Mouse (Mus musculus) embryonic facial prominence, embryonic 11.5 days (tissue): ENCODE data around the gene Crkl. TPM values are rescaled to one million over a fixed set of nuclear protein-coding genes. Genes with fewer than 3 reads are reported as not detected.
A peak's percentile ranks its signal among the peaks of the same experiment; 100 is the strongest.

ENCODE experiments used
- ATAC-seq: fragments of 200-750 bp; cut with Nextera tagmentation; replicated peaks from 2 replicates; pipeline ENCODE4 v1.8.0; 2017; ENCODE audit warnings: low read depth; ENCODE audit not compliant: insufficient number of reproducible peaks, low FRiP score, low TSS enrichment
- DNase-seq: peaks from one replicate; pipeline ENCODE4 v3.0.0-alpha.2; 2015; ENCODE audit warnings: low spot score
- H3K27ac ChIP-seq: fragments of 300-500 bp; sonication (generic); replicated peaks from 2 replicates; pipeline ENCODE4 v1.5.1; 2014; ENCODE audit warnings: mild to moderate bottlenecking, low read depth, low read length, control low read depth
- H3K27me3 ChIP-seq: fragments of 300-500 bp; sonication (generic); 2 replicates; pipeline ENCODE4 v1.6.1; 2014; ENCODE audit warnings: mild to moderate bottlenecking, low read length, moderate library complexity, mixed read lengths; ENCODE audit not compliant: control insufficient read depth, insufficient read depth
- H3K36me3 ChIP-seq: fragments of 300-500 bp; sonication (generic); replicated peaks from 2 replicates; pipeline ENCODE4 v1.6.1; 2014; ENCODE audit warnings: low read depth, mild to moderate bottlenecking, low read length, moderate library complexity, mixed read lengths; ENCODE audit not compliant: control insufficient read depth, insufficient read depth
- H3K4me1 ChIP-seq: fragments of 300-500 bp; sonication (generic); 2 replicates; pipeline ENCODE4 v1.6.1; 2014; ENCODE audit warnings: low read length, mixed read lengths; ENCODE audit not compliant: control insufficient read depth, insufficient read depth
- H3K4me2 ChIP-seq: fragments of 300-500 bp; sonication (generic); 2 replicates; pipeline ENCODE4 v1.6.1; 2014; ENCODE audit warnings: low read depth, mild to moderate bottlenecking, control low read depth, low read length, moderate library complexity
- H3K4me3 ChIP-seq: fragments of 300-500 bp; sonication (generic); 2 replicates; pipeline ENCODE4 v1.5.1; 2014; ENCODE audit warnings: low read depth, low read length, control low read depth
- H3K9ac ChIP-seq: fragments of 300-500 bp; sonication (generic); replicated peaks from 2 replicates; pipeline ENCODE4 v1.6.1; 2014; ENCODE audit warnings: mild to moderate bottlenecking, control low read depth, low read length
- H3K9me3 ChIP-seq: fragments of 300-500 bp; sonication (generic); replicated peaks from 2 replicates; pipeline ENCODE4 v1.6.1; 2016; ENCODE audit warnings: mild to moderate bottlenecking, low read length, inconsistent platforms, mixed read lengths; ENCODE audit not compliant: control insufficient read depth
- WGBS: fragments of 180-500 bp; shearing (Covaris S2); extraction: QIAGEN DNeasy Blood & Tissue Kit; methylation state at CpG from one replicate; pipeline ENCODE4 v1.1.7; 2014; 5-methylcytosine and 5-hydroxymethylcytosine counted together
- polyA plus RNA-seq: library from polyadenylated mRNA; unstranded; fragments of >200 nt; fragmentation: Nextera tagmentation; extraction: Ambion mirVana; gene quantifications from 2 replicates; pipeline ENCODE4 v1.2.1, GENCODE M21; 2014

Gene Crkl
- polyA plus RNA-seq, 1 experiment from 2014 or later = 85.1 TPM

DNA sequence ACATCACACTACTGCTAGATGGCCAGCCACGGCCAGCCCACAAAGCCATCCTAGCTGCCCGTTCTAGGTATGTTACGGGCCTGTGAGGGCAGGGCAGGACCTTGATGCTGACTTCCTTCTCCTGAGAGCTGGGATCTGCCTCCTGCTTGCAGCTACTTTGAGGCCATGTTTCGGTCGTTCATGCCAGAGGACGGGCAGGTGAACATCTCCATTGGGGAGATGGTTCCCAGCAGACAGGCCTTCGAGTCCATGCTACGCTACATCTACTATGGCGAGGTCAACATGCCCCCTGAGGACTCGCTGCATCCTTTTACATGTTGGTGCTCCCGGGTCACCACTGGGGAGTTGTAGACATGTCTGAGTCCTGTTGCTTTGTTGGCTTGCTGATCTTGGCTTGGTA, 72.4 kb downstream of the Crkl start:
- no peaks in the 10 kb centered on the region for H3K9me3 ChIP-seq
- H3K4me1 ChIP-seq = no peaks in the 10 kb centered on the region
- H3K4me3 ChIP-seq = no peak overlapping the region
- peaks cover 21% of the 10 kb centered on the region for H3K36me3 ChIP-seq
- no peaks in the 10 kb centered on the region for H3K27me3 ChIP-seq
- H3K27ac ChIP-seq = no peak overlapping the region
- ATAC-seq (no peak), DNase-seq (no peak)
- no peak overlapping the region for H3K4me2 ChIP-seq
- WGBS = 95% methylated on average over 11 of the region's 11 CpGs
- H3K9ac ChIP-seq = no peak overlapping the region

DNA sequence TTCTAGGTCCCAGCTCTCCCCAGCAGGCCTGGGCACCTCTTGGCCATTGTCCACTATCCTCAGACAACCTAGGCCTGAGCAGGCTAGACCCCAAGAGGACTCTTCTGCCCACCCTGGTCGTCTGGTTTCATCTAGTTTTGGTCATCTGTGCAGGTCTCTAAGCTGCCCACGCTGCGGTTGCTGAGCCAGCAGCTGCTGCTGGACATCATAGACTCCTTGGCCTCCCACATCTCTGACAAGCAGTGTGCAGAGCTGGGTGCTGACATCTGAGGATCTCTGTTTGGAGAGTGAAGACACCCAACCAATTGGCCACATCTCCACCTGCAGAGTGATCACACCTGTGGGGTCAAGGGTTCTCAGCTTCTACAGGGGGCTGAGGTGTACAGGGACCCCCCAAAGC, 73.7 kb downstream of the Crkl start:
- Histone ChIP-seq H3K9ac (no peak overlapping the region), H3K27me3 (no peaks in the 10 kb centered on the region), H3K27ac (no peak overlapping the region), H3K36me3 (peaks cover 21% of the 10 kb centered on the region), H3K4me1 (no peaks in the 10 kb centered on the region), H3K4me3 (no peak overlapping the region), H3K9me3 (no peaks in the 10 kb centered on the region), H3K4me2 (no peak overlapping the region)
- ATAC-seq (no peak), DNase-seq (no peak)
- WGBS = 76% methylated on average over 3 of the region's 3 CpGs

DNA sequence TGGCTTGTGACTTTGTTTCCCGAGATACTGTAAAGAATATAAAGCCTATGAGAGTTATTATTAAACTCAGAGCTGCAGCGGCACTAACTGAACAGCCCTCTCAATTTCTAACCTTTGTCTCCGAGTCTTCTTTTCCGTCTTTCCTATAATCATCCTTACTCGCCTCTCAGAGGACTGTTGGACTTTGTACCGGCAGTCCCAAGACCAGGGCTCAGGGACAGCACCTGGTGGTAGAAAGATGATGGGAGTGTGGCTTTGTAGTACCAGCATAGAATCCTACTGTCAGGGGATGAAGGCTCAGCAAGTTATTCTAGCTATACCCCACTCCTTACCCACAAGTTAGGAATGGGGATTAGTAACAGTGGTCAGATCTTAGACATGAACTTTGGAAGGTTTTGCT, 74.4 kb downstream of the Crkl start:
- Histone ChIP-seq H3K27me3 (no peaks in the 10 kb centered on the region), H3K4me2 (no peak overlapping the region), H3K27ac (no peak overlapping the region), H3K9me3 (no peaks in the 10 kb centered on the region), H3K4me3 (no peak overlapping the region), H3K9ac (no peak overlapping the region), H3K4me1 (no peaks in the 10 kb centered on the region), H3K36me3 (peaks cover 21% of the 10 kb centered on the region)
- DNase-seq = no peak
- WGBS = 92% methylated on average over 6 of the region's 6 CpGs
- ATAC-seq = no peak

DNA sequence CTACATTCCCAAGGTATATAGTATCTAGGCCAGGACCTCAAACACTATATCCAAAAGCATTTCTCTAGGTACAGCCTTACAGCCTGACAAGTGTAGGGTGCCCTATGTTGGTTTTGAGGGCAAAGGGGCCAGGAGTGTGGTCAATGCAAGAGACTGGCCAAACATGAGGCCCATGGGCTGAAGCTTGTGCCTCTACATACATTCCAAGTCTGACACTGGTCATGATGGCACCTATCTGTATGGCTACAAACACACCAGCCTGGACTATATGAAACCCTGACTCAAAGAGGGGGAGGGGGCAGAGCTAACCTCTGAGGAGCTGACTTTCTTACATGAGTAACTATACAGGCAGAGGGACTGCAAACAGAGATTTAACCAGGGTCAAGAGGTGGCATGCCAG, 75.8 kb downstream of the Crkl start:
- DNase-seq = no peak
- peaks cover 18% of the 10 kb centered on the region for H3K36me3 ChIP-seq
- H3K9me3 ChIP-seq = no peaks in the 10 kb centered on the region
- no peaks in the 10 kb centered on the region for H3K4me1 ChIP-seq
- no peak overlapping the region for H3K4me3 ChIP-seq
- no peaks in the 10 kb centered on the region for H3K27me3 ChIP-seq
- no peak overlapping the region for H3K4me2 ChIP-seq
- no peak for ATAC-seq
- H3K9ac ChIP-seq = no peak overlapping the region
- no peak overlapping the region for H3K27ac ChIP-seq

DNA sequence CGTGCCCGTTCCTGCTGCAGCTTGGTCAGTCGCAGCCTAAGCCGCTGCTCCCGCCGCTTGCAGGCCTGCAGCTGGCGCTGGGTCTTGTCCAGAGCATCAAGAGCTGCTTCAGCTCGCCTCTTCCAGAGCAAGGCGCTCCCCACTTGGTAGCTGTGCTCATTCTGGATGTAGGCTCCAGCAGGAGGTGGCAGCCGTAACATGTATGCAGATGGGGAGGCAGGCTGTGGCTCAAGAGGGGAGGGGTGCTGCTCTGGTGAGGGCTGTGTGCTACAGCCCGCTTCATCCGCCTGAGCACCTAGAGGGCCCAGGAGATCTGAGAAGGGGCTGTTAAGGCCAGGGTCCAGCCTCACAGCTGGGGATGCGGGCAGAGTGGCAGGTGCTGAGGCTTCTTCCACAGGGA, 76.5 kb downstream of the Crkl start:
- Histone ChIP-seq H3K4me1 (no peaks in the 10 kb centered on the region), H3K9me3 (no peaks in the 10 kb centered on the region), H3K9ac (no peak overlapping the region; the same call in 1 of the 2 replicates), H3K27ac (no peak overlapping the region), H3K4me2 (no peak overlapping the region), H3K4me3 (no peak overlapping the region), H3K36me3 (peaks cover 15% of the 10 kb centered on the region), H3K27me3 (no peaks in the 10 kb centered on the region)
- 92% methylated on average over 13 of the region's 13 CpGs for WGBS
- ATAC-seq = no peak
- no peak for DNase-seq

DNA sequence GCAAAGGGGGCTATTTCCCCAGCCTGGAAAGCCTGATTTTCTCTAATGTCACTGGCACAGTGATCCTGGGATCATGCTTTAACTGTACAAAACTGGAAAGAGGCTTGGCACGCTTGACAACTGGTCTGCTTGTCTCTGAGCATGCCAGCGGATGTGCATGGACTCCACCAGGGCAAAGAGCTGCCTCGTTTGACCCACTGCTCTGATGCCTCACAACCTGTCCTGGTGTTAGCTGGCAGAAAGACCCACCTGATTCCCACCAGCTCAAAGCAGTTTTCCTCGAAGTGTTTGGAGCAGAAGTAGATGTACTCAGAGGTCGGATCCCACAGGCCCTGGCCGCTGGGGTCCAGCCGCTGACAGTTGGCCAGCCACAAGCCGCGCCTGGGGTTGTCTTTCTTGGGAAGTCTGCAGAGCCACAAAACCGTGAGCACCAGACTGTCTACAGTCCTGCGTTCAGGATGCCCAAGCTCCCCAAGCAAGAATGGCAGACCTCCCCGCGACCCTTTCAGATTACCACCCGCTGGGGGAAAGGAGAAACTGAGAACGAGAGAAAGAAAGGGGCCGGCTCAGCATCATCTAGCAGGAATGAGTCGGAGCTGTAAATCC, 78.3 kb downstream of the Crkl start:
- H3K4me3 ChIP-seq = peak overlapping the region; percentile 69
- peaks cover 10% of the 10 kb centered on the region for H3K36me3 ChIP-seq
- peak overlapping the region; percentile 78 for H3K27ac ChIP-seq
- ATAC-seq (peak; percentile 4; the same call in 1 of the 2 replicates), DNase-seq (peak; percentile 9)
- H3K4me1 ChIP-seq = no peaks in the 10 kb centered on the region
- no peaks in the 10 kb centered on the region for H3K9me3 ChIP-seq
- H3K9ac ChIP-seq = peak overlapping the region; percentile 83
- H3K4me2 ChIP-seq = peak overlapping the region; percentile 92
- WGBS = 17% methylated on average over 17 of the region's 17 CpGs
- H3K27me3 ChIP-seq = no peaks in the 10 kb centered on the region

DNA sequence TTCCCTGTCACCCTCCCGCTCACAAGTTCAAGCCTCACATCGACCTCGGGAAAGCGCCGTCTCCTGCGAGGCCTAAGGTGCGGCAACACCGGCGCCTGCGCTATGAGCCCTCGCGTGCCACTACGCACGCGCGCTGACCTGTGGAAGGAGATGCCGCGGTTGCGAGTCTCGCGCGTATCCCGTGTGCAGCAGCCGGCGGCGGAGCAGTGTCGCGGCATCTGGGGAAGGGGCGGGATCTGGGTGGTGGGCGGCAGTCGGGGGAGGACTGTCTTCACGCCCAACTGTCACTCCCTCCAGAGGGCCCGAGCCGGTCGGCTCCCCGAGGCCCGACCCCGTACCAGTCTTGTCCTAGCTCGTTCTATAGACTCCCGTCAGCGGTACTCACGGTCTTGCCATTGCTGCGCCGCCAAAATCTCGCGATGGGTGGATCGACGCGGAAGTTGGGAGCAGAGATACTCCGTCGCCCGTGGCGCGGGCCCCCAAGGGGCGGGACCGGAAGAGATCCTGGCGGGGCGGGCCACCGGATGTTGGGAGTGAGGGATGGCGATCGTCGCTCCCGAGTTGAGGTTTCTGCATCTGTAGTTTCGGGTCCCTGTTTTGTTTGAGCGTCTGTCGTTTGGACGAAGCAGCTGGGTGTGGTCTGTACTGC, 79.0 kb downstream of the Crkl start, which contains the start of gene Thap7:
TSS of gene Thap7 (minus strand) at position 497 of the 649 bp plus-strand sequence.
- no peaks in the 10 kb centered on the region for H3K9me3 ChIP-seq
- H3K4me3 ChIP-seq = peak within 1 kb of the TSS; percentile 69
- WGBS = under 1% methylated on average over 67 of the region's 67 CpGs
- H3K4me1 ChIP-seq = no peaks in the 10 kb centered on the region
- no peaks in the 10 kb centered on the region for H3K27me3 ChIP-seq
- DNase-seq = peak; percentile 99
- ATAC-seq = peak; percentile 93
- H3K9ac ChIP-seq = peak within 1 kb of the TSS; percentile 83
- peak within 1 kb of the TSS; percentile 78 for H3K27ac ChIP-seq
- peaks cover 6% of the 10 kb centered on the region for H3K36me3 ChIP-seq
- H3K4me2 ChIP-seq = peak within 1 kb of the TSS; percentile 92

DNA sequence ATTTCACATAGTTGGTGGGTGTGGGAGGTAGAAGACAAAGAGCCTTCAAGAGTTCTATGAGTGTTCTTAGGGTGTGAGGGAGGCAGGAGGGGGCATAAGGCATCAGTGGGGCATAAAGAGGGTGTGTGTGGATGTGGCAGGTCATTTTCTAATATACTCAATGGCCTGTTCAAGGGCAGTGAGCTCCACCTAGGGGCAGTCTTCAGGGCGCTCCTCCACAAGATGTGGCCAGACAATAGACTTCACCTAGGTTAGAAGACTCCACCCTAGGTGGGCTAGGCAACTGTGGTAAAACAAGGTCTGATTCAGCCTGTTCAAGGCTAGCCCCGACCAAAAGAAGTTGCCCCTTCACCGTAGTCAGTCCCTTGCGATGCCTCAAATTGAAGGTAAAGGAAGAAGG, 80.5 kb downstream of the Crkl start:
- Histone ChIP-seq H3K9me3 (no peaks in the 10 kb centered on the region), H3K27me3 (no peaks in the 10 kb centered on the region), H3K9ac (no peak overlapping the region), H3K27ac (no peak overlapping the region), H3K4me1 (no peaks in the 10 kb centered on the region), H3K36me3 (peaks cover 3% of the 10 kb centered on the region; the same call in 1 of the 2 replicates), H3K4me3 (no peak overlapping the region), H3K4me2 (no peak overlapping the region; the same call in 1 of the 2 replicates)
- ATAC-seq (no peak), DNase-seq (peak; percentile 14)
- 57% methylated on average over 4 of the region's 4 CpGs for whole genome bisulfite sequencing
